Mouse (Mus musculus): ENCODE measurements around the gene Plscr2. TPM values are rescaled to one million over a fixed set of nuclear protein-coding genes. Genes with fewer than 3 reads are reported as not detected.
A peak's percentile ranks its signal among the peaks of the same experiment; 100 is the strongest.

Gene Plscr2
- polyA plus RNA-seq (2016; fragmentation: Nextera tagmentation; extraction: Ambion mirVana): 0.17 and 0.77 TPM in 2 replicates

GRCm38 (mm10) chr9:92275486-92276207 is at the start of gene Plscr2:
Plscr2 (plus strand) TSS chr9:92275602.
- peaks cover 11% of the 10 kb centered on the region; the same call in 1 of the 2 replicates for H3K4me1 ChIP-seq (replicated peaks)
- no peak within 1 kb of the TSS for H3K4me3 ChIP-seq
- no peaks in the 10 kb centered on the region for H3K27me3 ChIP-seq (ENCODE audit: insufficient read depth, poor library complexity, severe bottlenecking)
- no peaks in the 10 kb centered on the region for H3K9me3 ChIP-seq
- H3K36me3 ChIP-seq: peaks cover 21% of the 10 kb centered on the region
- no peak within 1 kb of the TSS for H3K27ac ChIP-seq
- 76% methylated on average over 9 of the region's 9 CpGs for WGBS
- DNase-seq (ENCODE audit: low spot score): no peak

GRCm38 (mm10) chr9:92226127-92226655 is 49.2 kb upstream of the Plscr2 start:
- no peak for DNase-seq (ENCODE audit: low spot score)
- Histone ChIP-seq H3K27ac (no peak overlapping the region), H3K4me3 (no peak overlapping the region), H3K9me3 (no peaks in the 10 kb centered on the region), H3K27me3 (ENCODE audit: insufficient read depth, poor library complexity, severe bottlenecking) (no peaks in the 10 kb centered on the region), H3K4me1 (replicated peaks) (no peaks in the 10 kb centered on the region), H3K36me3 (no peaks in the 10 kb centered on the region)
- WGBS: 87% methylated on average over 3 of the region's 3 CpGs

DNA sequence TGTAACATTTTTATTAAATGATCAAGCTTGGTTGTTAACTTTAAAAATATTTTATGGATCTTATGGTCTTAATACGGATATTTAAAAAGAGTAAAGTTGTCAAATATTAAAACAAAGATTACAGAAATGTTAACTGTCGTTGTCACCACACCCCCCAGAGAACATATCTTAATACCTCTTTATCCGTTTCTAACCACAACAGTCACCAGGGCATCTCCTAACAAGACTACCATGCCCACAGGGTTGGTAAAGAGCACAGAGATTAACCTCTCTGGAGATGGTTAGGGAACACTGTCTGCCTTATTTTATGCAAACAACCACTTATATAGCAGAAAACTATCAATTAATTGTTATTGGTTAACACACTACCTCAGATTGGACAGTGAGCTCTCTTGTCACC is 48.6 kb upstream of the Plscr2 start:
- WGBS: 84% methylated on average over 3 of the region's 3 CpGs
- Histone ChIP-seq H3K9me3 (no peaks in the 10 kb centered on the region), H3K4me3 (no peak overlapping the region), H3K4me1 (replicated peaks) (no peaks in the 10 kb centered on the region), H3K27ac (no peak overlapping the region), H3K27me3 (ENCODE audit: insufficient read depth, poor library complexity, severe bottlenecking) (no peaks in the 10 kb centered on the region), H3K36me3 (no peaks in the 10 kb centered on the region)
- no peak for DNase-seq (ENCODE audit: low spot score)

DNA sequence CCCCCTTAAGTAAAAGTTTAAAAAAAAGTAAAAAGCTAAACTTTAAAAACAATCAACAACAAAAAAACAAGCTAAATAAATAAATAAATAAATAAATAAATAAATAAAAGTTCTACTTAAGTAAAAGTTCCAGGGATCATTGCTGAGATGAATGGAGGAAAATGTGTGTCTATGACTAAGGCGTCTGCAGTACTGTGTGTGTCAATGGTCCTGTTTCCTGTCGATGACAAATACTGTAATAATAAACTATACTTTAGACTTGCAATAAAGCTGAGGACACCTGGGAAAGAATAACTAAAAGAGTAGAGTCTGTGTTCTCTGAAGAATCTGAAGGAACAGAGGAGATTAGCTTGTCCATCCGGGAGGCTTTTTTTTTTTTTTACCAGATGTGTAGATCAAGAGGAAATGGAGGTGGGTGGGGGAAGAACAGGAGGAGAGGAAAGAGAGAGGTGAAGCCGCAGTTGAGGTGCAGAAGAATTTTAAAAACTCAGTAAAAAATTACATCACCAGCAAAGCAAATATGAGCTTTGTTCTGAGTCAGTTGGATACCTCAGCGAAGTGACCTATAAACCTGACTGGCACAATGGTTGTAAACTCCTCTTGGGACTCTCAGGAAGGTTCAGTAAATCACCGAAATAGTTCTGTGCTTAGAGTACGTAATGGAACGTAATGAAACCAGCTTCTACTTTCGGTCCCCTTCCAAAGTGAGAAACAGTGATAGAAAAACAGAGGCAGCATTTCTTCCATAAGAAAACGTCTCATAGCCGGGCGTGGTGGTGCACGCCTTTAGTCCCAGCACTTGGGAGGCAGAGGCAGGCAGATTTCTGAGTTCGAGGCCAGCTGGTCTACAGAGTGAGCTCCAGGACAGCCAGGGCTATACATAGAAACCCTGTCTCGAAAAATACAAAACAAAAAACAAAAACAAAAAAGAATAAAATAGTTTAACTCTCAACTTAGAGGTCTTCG is 46.3 kb upstream of the Plscr2 start:
- Histone ChIP-seq H3K4me3 (no peak overlapping the region), H3K27me3 (ENCODE audit: insufficient read depth, poor library complexity, severe bottlenecking) (no peaks in the 10 kb centered on the region), H3K27ac (no peak overlapping the region), H3K4me1 (replicated peaks) (no peaks in the 10 kb centered on the region), H3K9me3 (no peaks in the 10 kb centered on the region), H3K36me3 (no peaks in the 10 kb centered on the region)
- 91% methylated on average over 16 of the region's 16 CpGs for WGBS
- DNase-seq (ENCODE audit: low spot score): no peak

- Histone ChIP-seq H3K9me3 (no peaks in the 10 kb centered on the region), H3K4me3 (no peak overlapping the region), H3K4me1 (replicated peaks) (no peaks in the 10 kb centered on the region), H3K27ac (no peak overlapping the region), H3K27me3 (ENCODE audit: insufficient read depth, poor library complexity, severe bottlenecking) (no peaks in the 10 kb centered on the region), H3K36me3 (no peaks in the 10 kb centered on the region)
- 76% methylated on average over 2 of the region's 2 CpGs for WGBS
- no peak for DNase-seq (ENCODE audit: low spot score)
Measured at GRCm38 (mm10) chr9:92229833-92230205, 45.6 kb upstream of the Plscr2 start.

- H3K36me3 ChIP-seq: no peaks in the 10 kb centered on the region
- WGBS: 91% methylated on average over 11 of the region's 11 CpGs
- no peaks in the 10 kb centered on the region for H3K9me3 ChIP-seq
- no peak for DNase-seq (ENCODE audit: low spot score)
- no peaks in the 10 kb centered on the region for H3K4me1 ChIP-seq (replicated peaks)
- H3K27ac ChIP-seq: no peak overlapping the region
- no peaks in the 10 kb centered on the region for H3K27me3 ChIP-seq (ENCODE audit: insufficient read depth, poor library complexity, severe bottlenecking)
- H3K4me3 ChIP-seq: no peak overlapping the region
Measured at GRCm38 (mm10) chr9:92234901-92235458, 40.4 kb upstream of the Plscr2 start.

DNA sequence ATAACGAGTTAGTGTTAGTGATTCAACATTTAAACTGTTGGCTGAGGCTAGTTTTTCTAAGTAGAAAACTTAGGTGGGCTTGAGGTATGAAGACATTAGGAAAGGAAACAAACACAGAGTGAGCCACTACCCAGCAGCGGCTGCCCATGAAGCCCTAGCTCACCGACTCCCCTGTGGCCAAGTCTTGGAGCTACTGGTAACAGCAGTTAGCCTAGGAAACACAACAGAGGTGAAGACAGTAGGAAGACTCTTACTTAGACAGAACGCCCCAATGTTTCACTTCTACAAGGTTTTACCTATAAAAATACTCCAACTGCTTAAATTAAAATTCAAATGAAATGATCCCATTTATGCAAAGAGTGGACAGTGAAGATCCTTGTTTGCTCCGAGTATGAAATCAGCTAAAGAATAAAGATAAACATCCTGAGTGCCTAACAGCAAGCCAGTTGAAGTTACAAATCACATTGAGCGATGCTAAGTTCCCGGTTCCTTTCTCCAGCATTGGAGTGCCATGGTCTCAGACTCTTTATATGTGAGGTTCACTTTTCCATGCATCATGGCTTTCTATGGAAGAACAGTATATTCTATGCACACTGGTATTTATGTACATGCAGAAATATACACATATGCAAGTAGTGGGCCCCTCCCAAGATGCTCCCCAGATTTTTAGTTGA is 26.5 kb upstream of the Plscr2 start:
- no peak overlapping the region for H3K4me3 ChIP-seq
- no peaks in the 10 kb centered on the region for H3K27me3 ChIP-seq (ENCODE audit: insufficient read depth, poor library complexity, severe bottlenecking)
- H3K4me1 ChIP-seq (replicated peaks): peaks cover 20% of the 10 kb centered on the region
- 84% methylated on average over 7 of the region's 7 CpGs for WGBS
- DNase-seq (ENCODE audit: low spot score): no peak
- H3K27ac ChIP-seq: no peak overlapping the region
- H3K36me3 ChIP-seq: no peaks in the 10 kb centered on the region
- H3K9me3 ChIP-seq: no peaks in the 10 kb centered on the region

DNA sequence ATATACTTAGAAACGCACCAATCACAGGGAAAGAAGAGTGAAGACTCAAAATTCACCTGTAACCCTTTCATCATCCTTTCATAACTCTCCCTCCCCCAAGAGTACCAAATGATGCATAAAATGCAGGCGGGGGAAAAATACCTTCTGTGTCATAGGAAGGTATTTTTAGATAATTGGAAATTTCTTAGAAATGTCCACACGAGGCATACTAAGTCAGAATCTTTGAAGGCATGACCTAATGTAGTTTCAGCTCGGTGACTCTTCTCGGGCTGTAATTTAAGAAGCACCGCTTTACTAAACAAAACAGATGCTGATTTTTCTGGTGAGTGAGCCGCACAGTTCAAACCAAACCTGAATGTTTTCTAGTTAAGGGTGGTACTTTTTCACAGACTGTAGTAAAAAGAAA is 26.0 kb upstream of the Plscr2 start, which contains the start of gene Plscr1:
Plscr1 (plus strand) TSS at position 304 of the 406 bp plus-strand sequence.
- no peaks in the 10 kb centered on the region for H3K36me3 ChIP-seq
- H3K27me3 ChIP-seq (ENCODE audit: insufficient read depth, poor library complexity, severe bottlenecking): no peaks in the 10 kb centered on the region
- H3K9me3 ChIP-seq: no peaks in the 10 kb centered on the region
- peak within 1 kb of the TSS; percentile 70 for H3K4me3 ChIP-seq
- peak within 1 kb of the TSS; percentile 93 for H3K27ac ChIP-seq
- DNase-seq (ENCODE audit: low spot score): no peak
- WGBS: 41% methylated on average over 7 of the region's 7 CpGs
- H3K4me1 ChIP-seq (replicated peaks): peaks cover 20% of the 10 kb centered on the region

DNA sequence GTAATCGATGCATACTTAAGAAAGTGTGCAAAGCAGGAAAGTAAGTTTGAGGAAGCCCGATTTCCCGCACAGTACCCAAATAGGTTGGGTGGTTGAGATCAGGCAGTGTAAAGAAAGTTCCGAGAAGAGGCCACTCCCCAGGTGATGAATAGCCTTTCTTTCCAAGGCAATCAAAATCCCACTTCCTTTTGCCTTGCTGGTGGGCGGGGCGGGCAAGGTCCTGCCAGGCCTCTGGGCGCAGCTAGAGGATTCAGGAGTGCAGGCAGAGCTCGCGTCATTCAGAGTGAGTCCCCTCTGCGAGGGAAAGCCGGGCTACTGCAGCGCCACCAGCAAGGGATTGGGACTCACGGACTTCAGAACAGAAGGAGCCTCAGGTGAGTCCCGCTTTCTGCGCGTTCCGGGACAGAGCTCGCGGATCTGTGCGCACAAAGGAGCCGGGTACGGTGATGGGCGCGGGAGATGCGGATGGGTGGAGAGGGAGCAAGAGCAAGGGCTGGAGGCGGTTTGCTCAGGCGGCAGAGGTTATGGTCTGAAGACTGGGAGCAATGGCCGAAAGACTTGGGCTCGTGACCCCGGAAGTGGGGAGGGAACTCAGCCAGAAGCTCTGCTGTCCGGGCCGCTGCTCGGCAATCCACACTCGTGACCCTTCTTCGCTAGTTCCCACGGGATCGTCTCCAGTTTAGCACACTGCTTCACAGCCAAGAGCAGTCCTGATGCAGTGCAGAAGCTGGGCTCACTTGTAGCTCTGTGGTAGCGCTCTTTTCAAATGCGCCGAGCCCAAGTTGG is 25.2 kb upstream of the Plscr2 start:
- WGBS: under 1% methylated on average over 40 of the region's 40 CpGs
- no peaks in the 10 kb centered on the region for H3K9me3 ChIP-seq
- H3K4me3 ChIP-seq: peak overlapping the region; percentile 70
- peaks cover 20% of the 10 kb centered on the region for H3K4me1 ChIP-seq (replicated peaks)
- peak overlapping the region; percentile 93 for H3K27ac ChIP-seq
- H3K27me3 ChIP-seq (ENCODE audit: insufficient read depth, poor library complexity, severe bottlenecking): no peaks in the 10 kb centered on the region
- no peaks in the 10 kb centered on the region for H3K36me3 ChIP-seq
- peak; percentile 82 for DNase-seq (ENCODE audit: low spot score)

GRCm38 (mm10) chr9:92252718-92253117 is 22.7 kb upstream of the Plscr2 start:
- Histone ChIP-seq H3K9me3 (no peaks in the 10 kb centered on the region), H3K4me3 (no peak overlapping the region), H3K36me3 (no peaks in the 10 kb centered on the region), H3K27ac (no peak overlapping the region), H3K4me1 (replicated peaks) (peaks cover 20% of the 10 kb centered on the region), H3K27me3 (ENCODE audit: insufficient read depth, poor library complexity, severe bottlenecking) (no peaks in the 10 kb centered on the region)
- no peak for DNase-seq (ENCODE audit: low spot score)
- 85% methylated on average over 5 of the region's 5 CpGs for whole genome bisulfite sequencing

GRCm38 (mm10) chr9:92253585-92254321 is 21.6 kb upstream of the Plscr2 start:
- WGBS: 93% methylated on average over 10 of the region's 10 CpGs
- no peak for DNase-seq (ENCODE audit: low spot score)
- Histone ChIP-seq H3K4me3 (no peak overlapping the region), H3K9me3 (no peaks in the 10 kb centered on the region), H3K4me1 (replicated peaks) (peaks cover 20% of the 10 kb centered on the region), H3K27me3 (ENCODE audit: insufficient read depth, poor library complexity, severe bottlenecking) (no peaks in the 10 kb centered on the region), H3K36me3 (peaks cover under 1% of the 10 kb centered on the region; the same call in 1 of the 2 replicates), H3K27ac (no peak overlapping the region)

All from hindbrain, embryonic 10.5 days (tissue).